Mouse (Mus musculus) lung, postnatal 25 days (tissue): ENCODE data around the gene Hydin.
"Not testable (repeated sequence)": the region's sequence is repeated elsewhere in the genome, so short reads cannot be mapped to it uniquely, and the experiment has no call there.

Source experiments
- DNase-seq: peaks from one replicate; pipeline ENCODE4 v3.0.0; 2022; ENCODE audit warnings: low spot score

Hydin gene

GRCm38 (mm10) chr8:110522985-110523384 is 256.2 kb downstream of the Hydin start:
- DNase-seq: no peak

- DNase-seq: no peak
Measured at GRCm38 (mm10) chr8:110525229-110525628, 258.5 kb downstream of the Hydin start.

- no peak for DNase-seq
Measured at GRCm38 (mm10) chr8:110530008-110530762, 263.4 kb downstream of the Hydin start.

- no peak for DNase-seq
Measured at GRCm38 (mm10) chr8:110533781-110534180, 267.0 kb downstream of the Hydin start.

- no peak for DNase-seq
Measured at GRCm38 (mm10) chr8:110537849-110538248, 271.1 kb downstream of the Hydin start.

- no peak for DNase-seq
Measured at GRCm38 (mm10) chr8:110550343-110550742, 283.6 kb downstream of the Hydin start.

- DNase-seq: not testable (repeated sequence)
Measured at GRCm38 (mm10) chr8:110552111-110552510, 285.3 kb downstream of the Hydin start.

- DNase-seq: no peak
Measured at GRCm38 (mm10) chr8:110592641-110593040, 325.9 kb downstream of the Hydin start.

GRCm38 (mm10) chr8:110594164-110594563 is 327.4 kb downstream of the Hydin start:
- DNase-seq: no peak

- peak; percentile 16 for DNase-seq
Measured at GRCm38 (mm10) chr8:110604556-110604955, 337.8 kb downstream of the Hydin start.

- no peak for DNase-seq
Measured at GRCm38 (mm10) chr8:110605401-110606015, 338.7 kb downstream of the Hydin start.

GRCm38 (mm10) chr8:110615730-110616129 is 349.0 kb downstream of the Hydin start:
- DNase-seq: no peak

- DNase-seq: no peak
Measured at GRCm38 (mm10) chr8:110617801-110618358, 351.1 kb downstream of the Hydin start.

- peak; percentile 98 for DNase-seq
Measured at GRCm38 (mm10) chr8:110618391-110619207, 351.8 kb downstream of the Hydin start, which contains the start of gene Vac14. Gene Vac14 (plus strand): TSS chr8:110618585.

- DNase-seq: no peak
Measured at GRCm38 (mm10) chr8:110619208-110619574, 352.4 kb downstream of the Hydin start.

- DNase-seq: no peak
Measured at GRCm38 (mm10) chr8:110619919-110620318, 353.1 kb downstream of the Hydin start.

- DNase-seq: no peak
Measured at GRCm38 (mm10) chr8:110626431-110626830, 359.7 kb downstream of the Hydin start.

- peak; percentile 42 for DNase-seq
Measured at GRCm38 (mm10) chr8:110629245-110630063, 362.7 kb downstream of the Hydin start.

GRCm38 (mm10) chr8:110630079-110630478 is 363.3 kb downstream of the Hydin start:
- no peak for DNase-seq

- no peak for DNase-seq
Measured at GRCm38 (mm10) chr8:110630571-110631071, 363.8 kb downstream of the Hydin start.

- no peak for DNase-seq
Measured at GRCm38 (mm10) chr8:110631201-110631600, 364.4 kb downstream of the Hydin start.
